Mouse (Mus musculus) bone marrow, adult 2 months (tissue): ENCODE results near the gene 1700123K08Rik.

ENCODE experiments used
- CTCF ChIP-seq: fragments of 200-500 bp; IDR thresholded peaks from 2 replicates; pipeline ENCODE4 v1.5.1; 2011; ENCODE audit warnings: low read length, control low read depth; ENCODE audit not compliant: control insufficient read depth, insufficient read depth
- POLR2A ChIP-seq: fragments of 200-500 bp; IDR thresholded peaks from 2 replicates; pipeline ENCODE4 v1.6.1; 2011; ENCODE audit warnings: low read depth, mild to moderate bottlenecking, control low read depth, low read length, borderline replicate concordance; ENCODE audit not compliant: control insufficient read depth

DNA sequence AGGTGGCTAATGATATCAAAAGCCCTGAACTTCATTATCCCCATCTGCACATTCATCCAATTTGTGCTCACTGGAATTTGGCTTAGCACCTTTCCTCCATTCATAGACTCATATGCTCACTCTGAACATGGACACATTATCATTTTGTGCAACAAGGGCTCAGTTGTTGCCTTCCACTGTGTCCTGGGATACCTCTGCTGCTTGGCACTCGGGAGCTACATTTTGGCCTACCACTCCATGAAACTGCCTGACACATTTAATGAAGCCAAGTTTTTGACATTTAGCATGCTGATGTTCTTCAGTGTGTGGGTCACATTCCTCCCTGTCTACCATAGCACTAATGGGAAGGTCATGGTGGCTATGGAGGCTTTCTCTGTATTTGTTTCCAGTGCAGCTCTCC, 32.0 kb downstream of the 1700123K08Rik start:
- TF ChIP-seq CTCF = no peak
- TF ChIP-seq POLR2A = no peak
